Mouse (Mus musculus) mesoderm, embryonic 11.5 days (tissue): ENCODE measurements around the gene Ufl1.
"Not testable (repeated sequence)": the region's sequence is repeated elsewhere in the genome, so short reads cannot be mapped to it uniquely, and the experiment has no call there.

ENCODE experiments used
- DNase-seq: peaks from one replicate; pipeline ENCODE4 v3.0.0-alpha.2; 2012; ENCODE audit warnings: low read depth, low spot score

The Ufl1 gene

DNA sequence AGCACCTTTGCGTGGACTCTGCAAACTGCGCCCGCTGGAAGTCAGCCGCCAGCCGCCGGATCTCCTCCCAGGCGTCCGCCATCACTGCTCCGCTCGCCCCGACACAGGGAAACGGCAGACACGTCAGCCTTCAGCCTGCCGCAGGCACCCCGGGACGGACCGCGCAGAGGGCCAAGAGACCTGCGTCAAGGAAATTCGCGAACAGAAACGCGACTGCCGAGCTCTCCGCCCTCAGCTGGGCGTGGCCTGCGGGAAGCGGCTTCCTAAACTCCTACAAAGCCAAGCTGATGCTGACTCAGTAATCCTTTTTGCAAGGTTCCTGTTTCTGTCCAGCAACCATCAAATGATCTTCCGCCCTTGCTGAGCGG, at the start of gene Ufl1:
Ufl1 (minus strand) TSS at position 151 of the 368 bp plus-strand sequence.
- peak; percentile 95 for DNase-seq

DNA sequence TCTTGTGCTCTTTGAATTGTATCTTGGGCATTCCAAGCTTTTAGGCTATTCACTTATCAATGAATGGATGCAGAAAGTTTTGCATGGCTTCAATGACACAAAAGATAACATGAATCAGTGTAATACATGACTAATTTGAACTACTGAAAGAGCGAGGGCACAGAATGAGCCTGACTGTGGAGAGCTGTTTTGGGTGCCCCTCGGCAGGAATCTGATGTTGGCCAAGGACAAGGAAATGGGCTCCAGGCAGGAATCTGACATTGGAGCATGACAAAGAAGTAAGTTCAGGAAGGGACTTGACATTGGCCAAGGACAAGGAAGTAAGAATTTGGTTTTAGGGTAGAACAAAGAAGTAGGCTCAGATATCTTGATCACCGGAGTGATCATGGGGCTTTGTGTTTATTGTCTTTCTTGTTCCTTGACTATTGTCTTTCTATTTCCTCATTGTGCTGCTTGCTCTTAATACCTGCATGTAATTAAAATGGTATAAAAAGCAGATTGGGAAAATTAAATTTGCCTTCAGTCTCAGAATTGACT, 44.1 kb upstream of the Ufl1 start:
- no peak for DNase-seq

DNA sequence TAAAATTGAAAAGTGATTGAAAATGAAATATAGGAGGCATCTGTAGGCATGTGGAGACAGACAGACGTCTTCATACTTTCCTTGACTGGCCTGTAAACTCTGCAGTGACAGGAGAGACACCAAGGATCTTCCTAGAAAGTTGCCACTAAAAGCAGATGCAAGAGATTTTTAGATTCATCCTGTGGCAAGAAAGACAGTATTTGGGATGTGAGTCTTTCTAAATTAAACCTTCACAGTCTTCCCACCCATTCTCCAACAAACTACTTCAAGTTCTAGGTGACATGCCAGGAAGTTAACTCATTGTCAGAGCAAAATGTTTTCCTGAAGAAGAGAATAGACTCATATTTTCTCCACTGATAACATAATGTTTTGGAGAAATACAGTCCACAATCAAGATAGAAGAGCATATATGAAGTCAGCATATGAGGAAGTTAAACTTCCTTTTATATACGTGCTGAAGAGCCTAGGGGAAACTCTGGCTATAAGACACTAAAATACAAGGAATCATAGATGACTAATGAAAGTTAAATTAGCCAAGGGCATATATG, 41.1 kb upstream of the Ufl1 start:
- no peak for DNase-seq

DNA sequence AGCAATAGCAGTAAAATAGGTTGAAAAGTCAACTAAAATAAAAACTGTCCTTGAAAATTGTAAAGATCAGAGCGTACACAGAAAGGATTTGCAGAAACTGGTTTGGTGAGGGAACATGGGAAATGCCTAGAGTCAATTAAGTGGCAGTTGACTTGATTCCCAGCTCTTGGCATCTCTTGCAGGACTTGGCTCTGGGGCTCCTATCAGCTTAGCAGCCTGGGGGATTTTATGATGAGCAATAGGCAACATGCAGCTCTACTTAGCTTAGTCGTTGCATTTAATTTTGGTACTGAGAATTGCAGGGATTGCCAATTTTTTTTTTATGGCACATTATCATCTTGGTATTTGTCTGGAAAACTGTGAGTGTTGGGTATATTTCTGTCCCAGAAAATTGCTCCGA, 32.1 kb upstream of the Ufl1 start:
- DNase-seq = no peak

DNA sequence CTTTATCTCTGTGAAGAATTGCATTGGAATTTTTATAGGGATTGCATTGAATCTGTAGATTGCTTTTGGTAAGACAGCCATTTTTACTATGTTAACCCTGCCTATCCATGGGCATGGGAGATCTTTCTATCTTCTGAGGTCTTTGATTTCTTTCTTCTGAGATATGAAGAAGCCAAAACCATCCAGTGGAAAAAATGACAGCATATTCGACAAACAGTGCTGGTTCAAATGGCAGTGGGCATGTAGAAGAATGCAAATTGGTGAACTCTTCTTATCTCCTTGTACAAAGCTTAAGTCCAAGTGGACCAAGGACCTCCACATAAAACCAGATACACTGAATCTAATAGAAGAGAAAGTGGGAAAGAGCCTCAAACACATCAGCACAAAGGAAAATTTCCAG, 3.4 kb upstream of the Ufl1 start:
- DNase-seq = not testable (repeated sequence)

DNA sequence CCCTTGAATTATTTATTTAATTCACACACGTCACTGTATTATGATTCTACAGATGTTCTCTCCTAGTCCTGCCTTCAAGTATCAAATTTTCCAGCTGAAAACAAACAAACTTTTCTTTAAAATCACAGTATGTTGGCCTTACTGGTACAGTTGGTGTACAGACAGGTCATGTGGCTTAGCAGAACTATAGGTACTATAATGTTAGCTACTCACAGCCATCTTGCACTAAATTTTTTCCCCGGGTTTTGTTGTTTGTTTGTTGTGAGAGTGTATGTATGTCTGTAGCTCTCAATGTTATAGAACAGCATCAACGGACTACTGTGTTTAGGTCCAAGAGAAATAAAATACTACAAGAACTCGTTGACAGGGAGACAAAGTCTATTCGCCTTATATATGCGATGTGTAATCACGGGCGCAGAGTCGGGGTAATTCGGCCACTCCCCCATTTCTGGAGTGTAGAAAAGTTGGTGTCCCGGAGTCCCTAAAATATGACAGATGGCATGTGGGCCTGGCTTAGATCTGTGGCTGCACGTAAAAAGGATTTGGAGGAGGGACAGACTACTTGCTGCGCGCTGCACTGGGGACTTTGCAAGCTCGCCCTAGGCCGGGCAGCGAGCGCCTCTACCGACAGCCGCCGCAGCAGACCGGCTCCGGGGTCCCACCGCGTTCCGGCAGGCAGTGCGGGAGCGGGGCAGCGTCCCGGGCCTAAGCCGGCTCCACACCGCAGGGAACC, 517 bp downstream of the Ufl1 start:
- DNase-seq = peak; percentile 54

DNA sequence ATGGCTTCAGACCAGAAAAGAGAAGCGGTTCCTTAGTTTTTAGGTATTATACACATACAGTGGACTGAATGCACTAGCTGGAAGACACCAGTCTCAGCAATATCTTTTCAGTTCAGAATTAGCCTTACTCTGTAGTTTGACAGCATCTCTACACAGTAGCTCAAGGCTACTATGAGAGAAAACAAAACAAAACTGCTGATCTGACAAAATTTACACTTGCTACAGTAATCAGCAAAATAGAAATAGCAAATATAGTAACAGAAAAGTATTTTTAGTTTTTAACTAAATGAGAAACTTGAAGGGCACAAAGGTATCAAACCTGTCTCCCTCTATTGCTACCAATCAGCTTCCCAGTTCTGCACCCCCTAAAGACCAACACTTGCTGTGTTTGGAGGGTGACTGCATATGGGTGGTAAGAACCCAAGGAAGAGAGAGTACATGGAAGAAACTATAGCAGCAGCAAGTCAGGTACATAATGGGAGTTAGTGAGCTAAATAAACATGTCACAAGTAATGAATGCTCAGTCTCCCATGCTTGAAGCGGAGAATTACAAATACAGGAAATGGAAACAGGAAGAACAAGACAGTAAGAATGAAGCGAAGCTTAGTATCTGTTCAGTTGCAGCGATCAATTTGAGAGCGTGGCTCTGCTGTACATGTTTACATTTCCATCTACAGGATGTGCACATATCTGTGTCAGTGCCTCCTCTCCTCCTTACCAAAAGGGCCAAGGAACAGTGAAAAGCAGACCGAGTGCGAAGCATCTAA, 8.6 kb downstream of the Ufl1 start:
- DNase-seq = no peak

DNA sequence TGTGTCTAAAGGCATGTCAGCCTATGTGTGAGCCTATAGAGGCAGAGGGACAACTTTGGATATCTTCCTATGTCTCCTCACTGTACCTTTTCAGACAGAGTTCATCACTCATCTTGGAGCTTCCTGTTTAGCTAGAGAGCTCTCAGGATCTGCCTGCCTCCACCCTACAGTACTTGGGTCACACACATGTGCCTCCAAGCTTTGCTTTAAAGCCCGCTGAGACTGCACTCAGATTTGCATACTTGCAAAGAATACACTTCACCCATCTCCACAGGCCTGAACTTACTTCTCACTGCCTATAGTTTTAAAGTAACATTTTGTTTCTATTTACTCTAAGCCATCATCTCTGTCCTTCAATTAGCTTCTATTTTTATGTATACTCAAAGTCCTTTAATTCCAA, 9.7 kb downstream of the Ufl1 start:
- no peak for DNase-seq

DNA sequence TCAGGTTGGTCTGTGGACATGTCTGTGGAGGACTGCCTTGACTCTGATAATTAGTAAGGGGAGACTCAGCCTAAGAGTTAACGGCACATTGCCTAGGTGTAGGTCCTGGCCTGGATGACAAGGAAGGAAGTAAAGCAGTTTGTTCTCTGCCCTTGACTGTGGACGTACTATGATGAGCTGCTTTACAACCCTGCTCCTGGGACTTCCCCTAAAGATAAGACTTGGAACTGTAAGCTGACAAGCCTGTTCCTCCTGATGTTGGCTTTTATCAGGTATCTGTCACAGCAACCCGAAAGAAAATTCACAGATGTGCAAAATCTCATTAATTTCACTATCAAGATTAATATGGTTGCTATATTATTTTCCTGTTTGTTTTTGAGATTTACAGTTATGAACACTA, 14.5 kb downstream of the Ufl1 start:
- no peak for DNase-seq

DNA sequence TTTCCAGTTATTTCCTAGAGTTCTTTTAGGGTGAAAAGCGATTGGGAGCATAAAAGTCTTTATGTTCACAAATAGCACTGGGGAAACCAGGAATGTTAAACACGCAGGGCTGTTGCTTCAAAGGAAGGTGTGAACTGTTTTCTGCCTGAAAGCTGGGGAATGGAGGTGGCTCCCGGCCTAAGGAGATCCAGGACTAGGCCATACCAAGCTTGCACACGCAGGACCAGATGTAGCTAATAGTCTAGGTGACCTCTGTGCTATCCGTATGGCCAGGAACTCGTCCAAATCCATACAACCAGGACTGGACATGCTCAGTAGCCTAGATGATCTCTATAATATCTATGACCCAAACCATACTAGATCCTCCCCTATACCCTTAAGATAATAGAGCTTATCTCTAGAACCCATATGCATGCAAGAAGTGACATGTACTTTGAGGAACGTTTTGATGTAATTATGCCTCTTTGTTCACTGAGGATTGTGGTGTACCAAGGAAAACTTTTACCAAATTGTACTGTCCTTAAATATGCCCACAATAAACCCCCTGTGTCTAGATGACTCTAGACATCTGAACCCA, 23.7 kb downstream of the Ufl1 start:
- DNase-seq = no peak

DNA sequence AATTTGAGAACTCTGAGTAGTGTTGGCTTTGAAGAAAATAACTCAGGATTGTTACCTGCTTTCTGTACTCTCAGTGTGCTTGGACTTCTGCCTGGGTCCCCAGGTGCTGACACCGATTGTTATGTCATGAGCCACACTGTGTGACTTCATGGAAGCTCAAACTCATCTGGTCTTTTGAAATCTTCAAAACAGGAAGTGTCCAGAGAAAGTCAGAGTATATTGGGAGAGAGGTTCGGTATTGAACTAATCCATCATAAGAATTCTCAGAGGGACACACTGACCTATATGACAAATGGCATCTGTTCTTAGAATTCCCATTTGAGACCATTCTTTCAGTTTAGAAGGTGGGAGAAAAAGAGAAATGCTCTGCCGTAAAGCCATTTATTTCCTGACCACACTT, 38.8 kb downstream of the Ufl1 start, which contains the start of gene Fhl5:
Fhl5 (minus strand) TSS at position 101 of the 400 bp plus-strand sequence.
- DNase-seq = no peak

DNA sequence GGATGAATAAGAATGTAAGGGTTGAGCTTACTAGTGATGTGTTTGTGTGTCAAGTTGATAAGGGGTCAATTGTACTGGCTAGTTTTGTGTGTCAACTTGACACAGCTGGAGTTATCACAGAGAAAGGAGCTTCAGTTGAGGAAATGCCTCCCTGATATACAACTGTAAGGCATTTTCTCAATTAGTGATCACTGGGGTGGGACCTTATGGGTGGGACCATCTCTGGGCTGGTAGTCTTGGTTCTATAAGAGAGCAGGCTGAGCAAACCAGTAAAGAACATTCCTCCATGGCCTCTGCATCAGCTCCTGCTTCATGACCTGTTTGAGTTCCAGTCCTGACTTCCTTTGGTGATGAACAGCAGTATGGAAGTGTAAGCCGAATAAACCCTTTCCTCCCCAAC, 46.0 kb downstream of the Ufl1 start:
- not testable (repeated sequence) for DNase-seq

DNA sequence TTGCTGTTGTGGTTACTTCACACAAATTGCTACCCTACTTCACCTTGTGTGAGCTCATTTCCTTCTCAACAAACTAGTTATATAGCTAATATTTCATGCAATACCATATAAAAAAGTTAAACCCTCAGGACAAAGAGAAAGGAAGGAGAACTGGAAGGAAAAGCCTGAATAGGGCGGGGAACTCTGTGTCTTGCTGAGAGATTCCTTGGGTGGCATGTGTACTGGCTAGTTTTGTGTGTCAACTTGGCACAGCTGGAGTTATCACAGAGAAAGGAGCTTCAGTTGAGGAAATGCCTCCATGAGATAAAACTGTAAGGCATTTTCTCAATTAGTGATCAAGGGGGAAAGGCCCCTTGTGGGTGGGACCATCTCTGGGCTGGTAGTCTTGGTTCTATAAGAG, 47.9 kb downstream of the Ufl1 start:
- not testable (repeated sequence) for DNase-seq

DNA sequence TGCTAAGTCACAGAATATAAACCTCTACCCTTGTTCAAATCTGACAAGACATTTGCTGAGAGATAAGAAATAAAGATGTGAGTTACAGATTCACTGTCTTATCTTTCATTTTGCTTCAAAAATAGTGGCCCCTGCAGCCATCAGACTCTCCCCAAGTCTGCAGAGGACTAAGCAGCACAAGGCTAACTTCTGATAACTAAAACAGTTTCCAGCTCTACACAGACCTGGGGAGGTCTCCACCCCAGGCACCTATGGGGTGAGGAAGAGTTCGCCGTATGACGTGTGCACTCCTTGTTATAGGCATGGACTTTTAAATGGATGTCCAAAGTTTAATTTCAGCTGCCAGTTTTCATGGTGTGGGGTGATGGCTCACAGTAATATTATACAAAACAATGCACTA, 49.1 kb downstream of the Ufl1 start:
- no peak for DNase-seq

DNA sequence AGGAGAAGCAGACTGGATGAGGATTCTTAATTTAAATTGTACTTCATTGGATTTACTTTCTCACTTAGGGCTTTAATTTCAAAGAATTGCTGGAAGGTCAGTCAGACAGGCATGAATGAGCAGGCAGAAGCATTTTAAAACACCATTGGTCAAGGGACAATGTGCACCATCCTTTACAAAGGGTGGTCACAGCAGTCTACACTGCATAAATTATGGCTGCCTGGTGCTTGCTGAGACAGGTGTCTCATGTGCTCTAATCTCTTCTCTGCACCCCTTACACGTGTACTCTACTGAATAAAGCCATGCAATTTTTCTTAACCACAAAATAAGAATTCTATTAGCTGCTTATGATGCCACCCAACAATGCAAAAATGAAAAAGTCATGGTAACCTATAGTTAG, 54.1 kb downstream of the Ufl1 start:
- no peak for DNase-seq

DNA sequence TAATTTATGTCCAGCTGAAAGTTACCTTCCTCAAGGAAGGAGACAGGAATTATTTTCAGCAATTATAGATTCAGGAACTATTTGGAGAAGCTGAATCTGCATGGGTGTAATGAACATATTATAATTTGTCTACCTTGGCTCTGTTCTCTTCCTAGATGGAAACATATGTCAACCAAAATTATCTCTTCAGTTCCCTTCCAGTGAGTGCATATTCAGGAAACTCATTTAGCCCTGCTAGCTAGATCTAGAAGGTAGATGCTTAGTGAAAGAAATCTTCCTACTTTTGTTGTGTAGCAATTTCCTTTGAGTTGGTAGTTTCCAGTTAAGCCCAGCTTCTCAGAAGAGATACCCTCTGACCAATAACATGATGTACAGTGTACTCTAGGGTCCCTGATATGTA, 59.7 kb downstream of the Ufl1 start:
- DNase-seq = no peak

DNA sequence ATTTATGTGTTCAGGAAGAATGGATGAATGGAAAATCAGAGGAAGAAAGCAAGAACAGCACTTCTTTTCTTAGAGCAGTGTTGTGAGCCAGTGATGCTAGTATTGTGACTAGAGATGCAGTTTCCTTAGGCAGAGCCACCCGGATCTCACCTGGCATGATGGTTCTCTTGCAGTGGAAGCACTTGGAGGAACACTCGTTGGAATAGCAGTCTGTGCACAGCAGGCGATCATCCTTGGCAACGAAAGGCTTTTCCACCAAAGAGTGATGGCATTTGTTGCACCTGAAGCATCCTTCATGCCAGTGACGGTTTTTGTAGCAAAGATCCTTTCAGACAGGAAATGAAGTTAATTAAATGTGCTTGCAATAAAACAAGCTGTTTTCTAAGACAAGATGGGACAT, 68.2 kb downstream of the Ufl1 start:
- DNase-seq = no peak

DNA sequence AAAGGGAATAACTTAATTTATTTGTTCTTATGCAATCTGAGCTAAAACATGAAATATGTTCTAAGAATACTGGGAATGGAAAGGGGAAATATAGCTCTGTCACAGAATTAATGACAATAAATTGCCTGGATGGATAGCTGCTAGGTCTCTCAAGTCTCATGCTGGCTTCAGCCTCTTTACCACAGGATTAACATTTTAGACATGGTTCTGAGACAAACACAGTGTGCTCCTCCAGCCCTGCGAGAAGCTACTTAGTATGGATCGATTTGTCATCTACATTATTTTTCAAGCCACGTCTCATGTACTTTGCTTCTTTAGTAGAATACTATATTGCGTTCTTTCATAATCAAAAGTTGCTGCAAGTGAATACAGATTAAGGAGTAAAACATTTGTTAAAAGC, 75.5 kb downstream of the Ufl1 start:
- DNase-seq = no peak
